Mouse (Mus musculus) liver, postnatal 0 days (tissue): ENCODE data around the gene Cyb5b.

Experiments used
- CTCF ChIP-seq: sonication (generic); IDR thresholded peaks from 2 replicates; pipeline ENCODE4 v1.5.1; 2016; ENCODE audit warnings: antibody characterized with exemption, low read depth
- EP300 ChIP-seq: IDR thresholded peaks from 2 replicates; pipeline ENCODE4 v1.6.1; 2016; ENCODE audit warnings: antibody characterized with exemption, low read depth, mild to moderate bottlenecking

GRCm38 (mm10) chr8:107148802-107149201 lies 1.6 kb upstream of the Cyb5b start:
- TF ChIP-seq EP300 (no peak), CTCF (no peak)
